Mouse (Mus musculus) embryonic fibroblast, embryonic 13.5 days (primary cell): ENCODE results near the gene Gm13030.

Source experiments
- CTCF ChIP-seq: IDR thresholded peaks from 2 replicates; pipeline ENCODE4 v1.5.1; 2011; ENCODE audit warnings: mild to moderate bottlenecking, control low read depth, low read length, moderate library complexity, borderline replicate concordance; ENCODE audit not compliant: insufficient read depth
- POLR2A ChIP-seq: IDR thresholded peaks from 2 replicates; pipeline ENCODE4 v1.6.1; 2011; ENCODE audit warnings: low read depth, mild to moderate bottlenecking, control low read depth, low read length, moderate library complexity

GRCm38 (mm10) chr4:138889165-138889564, 15.4 kb upstream of the Gm13030 start:
- no peak for TF ChIP-seq POLR2A
- no peak for TF ChIP-seq CTCF
